Mouse (Mus musculus) adrenal gland, adult 10 weeks (tissue): ENCODE data around the gene Krtap2-4. TPM values are rescaled to one million over a fixed set of nuclear protein-coding genes. Genes with fewer than 3 reads are reported as not detected.

Source experiments
- polyA plus RNA-seq: library from polyadenylated mRNA; stranded (reverse); fragments of 350-450 nt; fragmentation: Illumina TruSeq; extraction: RNeasy Lipid Tissue Mini Kit (QIAGEN cat#74804); gene quantifications from one replicate; pipeline ENCODE4 v1.2.3, GENCODE M21; 2014; ENCODE audit warnings: low read depth, low replicate concordance

Gene Krtap2-4
- polyA plus RNA-seq: not detected

DNA sequence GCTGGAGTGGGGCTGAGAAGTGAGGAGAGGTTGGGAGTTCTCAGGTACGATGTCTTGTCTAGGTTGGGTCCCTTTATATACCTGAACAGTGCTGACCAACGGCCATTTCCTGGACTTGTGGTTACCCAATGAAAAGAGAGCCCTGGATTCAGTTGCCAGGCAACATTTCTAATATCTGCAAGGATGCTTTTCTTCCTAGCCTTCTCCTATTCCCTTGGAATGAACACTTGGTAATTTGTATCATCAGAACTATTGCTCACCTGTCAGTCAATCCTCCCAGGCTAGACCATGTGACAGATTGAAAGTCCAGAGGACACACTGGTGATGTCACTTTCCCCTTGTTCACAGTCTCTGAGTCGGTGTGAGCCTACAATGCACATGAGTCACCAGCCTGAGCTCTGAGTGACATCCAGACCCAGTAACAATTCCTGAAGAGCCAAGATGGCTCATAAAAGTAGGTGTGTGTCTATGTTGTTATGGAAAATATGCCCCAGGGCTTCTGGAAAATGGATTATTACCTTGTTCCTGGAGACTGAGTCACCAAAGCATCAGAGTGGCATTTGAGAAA lies at the start of gene Krtap2-4:
Gene Krtap2-4 (minus strand): TSS at position 51 of the 568 bp plus-strand sequence.

DNA sequence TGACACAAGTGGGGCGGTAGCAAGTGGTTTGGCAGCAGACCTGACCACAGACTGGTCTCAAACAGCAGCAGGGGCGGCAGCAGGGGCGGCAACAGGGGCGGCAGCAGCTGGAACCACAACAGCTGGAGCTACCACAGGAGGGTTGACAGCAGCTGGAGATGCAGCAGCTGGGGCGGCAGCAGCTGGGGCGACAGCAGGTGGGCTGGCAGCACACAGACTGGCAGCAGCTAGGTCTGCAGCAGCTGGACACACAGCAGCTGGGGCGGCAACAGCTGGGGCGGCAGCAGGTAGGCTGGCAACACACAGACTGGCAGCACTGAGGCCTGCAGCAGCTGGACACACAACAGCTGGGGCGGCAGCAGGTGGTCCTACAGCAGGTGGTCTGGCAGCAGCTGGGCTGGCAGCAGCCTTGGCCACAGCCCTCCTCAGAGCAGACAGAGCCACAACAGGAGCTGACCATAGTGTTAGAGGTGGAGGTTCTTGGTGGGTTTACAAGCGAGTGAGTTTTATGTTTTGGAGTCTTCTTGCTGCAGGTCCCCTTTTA lies 43.9 kb upstream of the Krtap2-4 start, which contains the start of gene Gm11563:
Gene Gm11563 (minus strand): TSS at position 494 of the 544 bp plus-strand sequence.

DNA sequence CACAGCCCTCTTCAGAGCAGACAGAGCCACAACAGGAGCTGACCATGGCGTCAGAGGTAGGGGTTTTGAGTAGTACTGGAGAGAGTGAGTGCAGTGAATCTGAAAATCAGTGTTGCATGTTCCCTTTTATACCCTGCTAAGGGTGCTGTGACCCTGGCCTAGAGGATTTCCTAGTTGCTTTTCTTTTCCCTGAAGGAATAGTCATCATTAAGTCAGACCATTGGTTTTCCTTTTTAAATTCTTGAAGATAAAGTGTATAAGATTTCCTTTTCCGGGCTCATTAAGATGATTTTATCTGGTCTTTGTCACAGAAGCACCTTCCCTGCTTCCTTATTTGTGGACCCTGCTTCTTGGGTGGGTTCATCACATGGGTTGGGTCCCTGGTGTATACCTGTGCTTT lies 35.5 kb upstream of the Krtap2-4 start, which contains the start of gene Gm11555:
Gene Gm11555 (minus strand): TSS at position 101 of the 400 bp plus-strand sequence.

DNA sequence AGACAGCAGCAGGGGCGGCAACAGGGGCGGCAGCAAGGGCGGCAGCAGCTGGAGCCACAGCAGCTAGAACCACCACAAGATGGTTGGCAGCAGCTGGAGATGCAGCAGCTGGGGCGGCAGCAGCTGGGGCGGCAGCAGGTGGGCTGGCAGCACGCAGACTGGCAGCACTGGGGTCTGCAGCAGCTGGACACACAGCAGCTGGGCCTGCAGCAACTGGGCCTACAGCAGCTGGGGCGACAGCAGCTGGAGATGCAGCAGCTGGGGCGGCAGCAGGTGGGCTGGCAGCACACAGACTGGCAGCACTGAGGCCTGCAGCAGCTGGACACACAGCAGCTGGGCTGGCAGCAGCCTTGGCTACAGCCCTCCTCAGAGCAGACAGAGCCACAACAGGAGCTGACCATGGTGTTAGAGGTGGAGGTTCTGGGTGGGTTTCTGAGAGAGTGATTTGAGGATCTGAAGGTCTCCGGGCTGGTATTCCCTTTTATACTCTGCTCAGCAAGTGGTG lies 29.0 kb upstream of the Krtap2-4 start, which contains the start of gene Krtap4-7:
Gene Krtap4-7 (minus strand): TSS at position 455 of the 505 bp plus-strand sequence.

DNA sequence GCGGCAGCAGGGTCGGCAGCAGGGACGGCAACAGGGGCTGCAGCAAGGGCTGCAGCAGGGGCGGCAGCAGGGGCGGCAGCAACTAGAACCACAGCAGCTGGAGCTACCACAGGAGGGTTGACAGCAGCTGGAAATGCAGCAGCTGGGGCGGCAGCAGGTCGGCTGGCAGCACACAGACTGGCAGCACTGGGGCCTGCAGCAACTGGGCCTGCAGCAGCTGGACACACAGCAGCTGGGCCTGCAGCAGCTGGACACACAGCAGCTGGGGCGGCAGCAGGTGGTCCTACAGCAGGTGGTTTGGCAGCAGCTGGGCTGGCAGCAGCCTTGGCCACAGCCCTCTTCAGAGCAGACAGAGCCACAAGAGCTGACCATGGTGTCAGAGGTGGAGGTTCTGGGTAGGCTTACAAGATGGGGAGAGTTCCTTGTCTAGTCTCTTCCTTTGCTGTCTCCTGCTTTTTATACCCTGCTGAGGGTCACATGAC lies 20.0 kb upstream of the Krtap2-4 start, which contains the start of gene Krtap4-2:
Gene Krtap4-2 (minus strand): TSS at position 432 of the 482 bp plus-strand sequence.

DNA sequence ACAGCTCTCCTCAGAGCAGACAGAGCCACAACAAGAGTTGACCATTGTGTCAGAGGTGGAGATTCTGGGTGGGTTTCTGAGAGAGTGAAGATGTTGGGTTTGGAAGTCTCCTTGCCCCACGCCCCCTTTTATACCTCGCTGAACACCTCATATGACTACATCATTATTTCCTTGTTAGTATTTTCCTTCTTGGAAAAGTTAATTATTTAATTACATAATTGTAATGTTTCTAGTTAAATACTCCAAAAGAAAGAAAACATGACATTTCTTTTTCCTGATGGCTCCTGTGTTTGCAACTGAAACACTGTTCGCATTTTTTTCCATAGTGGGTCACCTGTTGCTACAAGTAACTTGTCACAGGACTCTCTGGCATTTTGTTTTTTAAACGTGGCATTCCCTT lies 13.5 kb upstream of the Krtap2-4 start, which contains the start of gene Krtap4-1:
Gene Krtap4-1 (minus strand): TSS at position 101 of the 400 bp plus-strand sequence.

DNA sequence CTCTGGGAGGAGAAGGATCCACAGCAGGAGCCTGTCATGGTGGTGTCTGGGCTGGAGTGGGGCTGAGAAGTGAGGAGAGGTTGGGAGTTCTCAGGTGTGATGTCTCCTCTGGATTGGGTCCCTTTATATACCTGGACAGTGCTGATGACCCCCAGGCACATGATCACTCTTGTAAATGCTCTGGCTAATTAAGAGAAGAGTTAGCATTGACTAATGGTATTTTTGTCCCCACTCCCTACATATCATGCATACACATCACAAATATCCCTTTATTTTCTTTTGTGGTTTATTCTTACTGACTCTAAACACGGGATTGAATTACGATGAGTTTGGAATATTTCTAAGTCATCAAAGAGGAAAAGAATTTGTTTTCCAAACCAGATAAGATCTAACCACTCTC lies 5.7 kb upstream of the Krtap2-4 start, which contains the start of gene Gm11562:
Gene Gm11562 (minus strand): TSS at position 101 of the 400 bp plus-strand sequence.

DNA sequence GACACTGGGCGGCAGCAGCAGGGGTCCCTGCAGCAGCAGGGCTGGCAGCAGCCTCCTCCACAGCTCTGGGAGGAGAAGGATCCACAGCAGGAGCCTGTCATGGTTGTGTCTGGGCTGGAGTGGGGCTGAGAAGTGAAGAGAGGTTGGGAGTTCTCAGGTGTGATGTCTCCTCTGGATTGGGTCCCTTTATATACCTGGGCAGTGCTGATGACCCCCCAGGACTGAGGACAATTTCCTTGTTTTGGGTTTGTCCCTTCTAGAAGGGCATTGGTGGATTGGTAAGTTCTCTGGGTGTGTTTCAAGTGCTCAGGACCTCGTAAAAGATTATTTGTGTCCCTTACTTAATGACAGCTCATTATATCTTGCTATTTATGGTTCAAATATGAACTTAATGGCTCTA lies 4.6 kb downstream of the Krtap2-4 start, which contains the start of gene Gm11937:
Gene Gm11937 (minus strand): TSS at position 101 of the 400 bp plus-strand sequence.

DNA sequence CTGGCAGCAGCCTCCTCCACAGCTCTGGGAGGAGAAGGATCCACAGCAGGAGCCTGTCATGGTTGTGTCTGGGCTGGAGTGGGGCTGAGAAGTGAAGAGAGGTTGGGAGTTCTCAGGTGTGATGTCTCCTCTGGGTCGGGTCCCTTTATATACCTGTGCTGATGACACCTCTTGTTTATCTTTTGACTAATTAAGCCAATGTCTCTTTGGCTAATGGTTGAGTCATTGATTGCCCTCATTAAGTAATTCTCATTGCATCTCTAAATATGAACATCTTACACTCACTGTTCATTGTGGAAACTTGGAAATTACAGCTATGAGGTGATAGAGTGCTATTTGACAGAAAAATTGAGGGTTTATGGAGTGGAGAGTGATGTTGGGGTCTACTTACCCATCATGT lies 11.4 kb downstream of the Krtap2-4 start, which contains the start of gene Gm11938:
Gene Gm11938 (minus strand): TSS at position 101 of the 400 bp plus-strand sequence.

DNA sequence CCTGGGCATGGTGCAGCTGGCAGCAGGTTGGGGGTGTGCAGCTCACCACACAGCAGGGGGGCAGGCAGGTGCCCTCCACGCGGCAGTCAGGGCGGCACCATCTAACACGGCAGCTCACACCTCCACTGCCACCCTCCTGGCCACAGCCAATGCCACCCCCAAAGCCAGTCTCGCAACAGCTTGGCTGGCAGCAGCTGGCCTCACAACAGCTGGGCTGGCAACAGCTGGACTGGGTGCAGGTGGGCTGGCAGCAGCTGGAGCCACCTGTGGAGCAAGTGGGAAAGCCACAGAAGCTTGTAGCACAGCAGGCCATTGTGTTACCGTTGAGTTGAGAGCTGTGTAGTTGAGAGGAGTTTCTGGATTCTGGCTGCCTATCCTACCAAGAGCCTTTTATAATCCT lies 16.9 kb downstream of the Krtap2-4 start, which contains the start of gene Krtap9-3:
Gene Krtap9-3 (minus strand): TSS at position 364 of the 400 bp plus-strand sequence.

DNA sequence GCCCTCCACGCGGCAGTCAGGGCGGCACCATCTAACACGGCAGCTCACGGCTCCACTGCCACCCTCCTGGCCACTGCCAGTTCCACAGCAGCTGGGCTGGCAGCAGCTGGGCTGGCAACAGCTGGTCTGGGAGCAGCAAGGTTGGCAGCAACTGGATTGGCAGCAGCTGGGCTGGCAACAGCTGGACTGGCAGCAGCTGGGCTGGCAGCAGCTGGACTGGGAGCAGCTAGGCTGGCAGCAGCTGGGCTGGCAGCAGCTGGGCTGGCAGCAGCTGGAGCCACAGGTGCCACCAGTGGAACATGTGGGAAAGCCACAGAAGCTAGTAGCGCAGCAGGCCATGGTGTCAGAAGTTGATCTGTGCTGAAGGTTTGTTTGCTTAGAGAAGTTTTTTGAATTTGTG lies 23.7 kb downstream of the Krtap2-4 start, which contains the start of gene Krtap1-3:
Gene Krtap1-3 (minus strand): TSS at position 359 of the 400 bp plus-strand sequence.

DNA sequence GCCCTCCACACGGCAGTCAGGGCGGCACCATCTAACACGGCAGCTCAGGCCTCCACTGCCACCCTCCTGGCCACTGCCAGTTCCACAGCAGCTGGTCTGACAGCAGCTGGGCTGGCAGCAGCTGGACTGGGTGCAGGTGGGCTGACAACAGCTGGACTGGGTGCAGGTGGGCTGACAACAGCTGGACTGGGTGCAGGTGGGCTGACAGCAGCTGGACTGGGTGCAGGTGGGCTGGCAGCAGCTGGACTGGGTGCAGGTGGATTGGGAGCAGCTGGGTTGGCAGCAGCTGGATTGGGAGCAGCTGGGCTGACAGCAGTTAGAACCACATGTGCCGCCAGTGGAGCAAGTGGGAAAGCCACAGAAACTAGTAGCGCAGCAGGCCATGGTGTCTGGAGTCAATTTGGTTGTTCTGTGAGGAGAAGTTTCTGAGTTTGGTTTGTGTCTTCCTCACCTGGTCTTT lies 31.4 kb downstream of the Krtap2-4 start, which contains the start of gene Krtap1-4:
Gene Krtap1-4 (minus strand): TSS at position 410 of the 460 bp plus-strand sequence.

DNA sequence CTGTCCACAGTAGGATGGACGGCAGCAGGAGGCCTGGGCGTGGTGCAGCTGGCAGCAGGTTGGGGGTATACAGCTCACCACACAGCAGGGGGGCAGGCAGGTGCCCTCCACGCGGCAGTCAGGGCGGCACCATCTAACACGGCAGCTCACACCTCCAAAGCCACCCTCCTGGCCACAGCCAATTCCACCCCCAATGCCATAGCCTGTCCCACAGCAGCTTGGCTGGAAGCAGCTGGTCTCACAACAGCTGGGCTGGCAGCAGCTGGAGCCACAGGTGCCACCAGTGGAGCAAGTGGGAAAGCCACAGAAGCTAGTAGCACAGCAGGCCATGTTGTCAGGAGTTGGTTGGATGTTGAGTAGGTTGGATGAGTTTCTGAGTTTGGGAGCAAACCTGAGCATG lies 34.0 kb downstream of the Krtap2-4 start, which contains the start of gene Krtap1-5:
Gene Krtap1-5 (minus strand): TSS at position 381 of the 400 bp plus-strand sequence.

DNA sequence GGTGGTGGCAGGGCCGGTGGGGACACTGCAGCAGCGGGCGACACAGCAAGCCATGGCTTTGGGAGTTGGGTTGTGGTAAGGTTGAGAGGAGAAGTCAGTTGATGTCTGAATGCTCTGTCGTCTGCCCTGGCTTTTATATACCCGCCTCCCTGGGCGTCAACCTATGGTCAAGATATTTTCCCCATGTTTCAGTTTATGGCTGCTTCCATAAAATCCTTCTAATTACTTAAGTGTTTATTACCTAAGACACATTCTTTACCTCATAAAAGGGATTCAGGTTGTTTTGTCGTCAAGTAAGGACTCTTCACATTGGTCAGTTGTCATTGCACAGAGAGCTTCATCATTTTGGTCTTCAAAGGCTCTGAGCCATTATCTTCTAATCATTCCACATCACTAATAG lies 48.1 kb downstream of the Krtap2-4 start, which contains the start of gene Krtap3-1:
Gene Krtap3-1 (minus strand): TSS at position 101 of the 400 bp plus-strand sequence.

Other genes starting within 250 kb of the Krtap2-4 start
- gene Krt28, start 239.9 kb downstream of the Krtap2-4 start, polyA plus RNA-seq: not detected
- gene Krt10, start 225.5 kb downstream of the Krtap2-4 start, polyA plus RNA-seq: 14.8 TPM
- not detected for gene Krt12, start 192.6 kb downstream of the Krtap2-4 start, polyA plus RNA-seq
- not detected for gene Krt20, start 176.7 kb downstream of the Krtap2-4 start, polyA plus RNA-seq
- not detected for gene Krt23, start 121.7 kb downstream of the Krtap2-4 start, polyA plus RNA-seq
- not detected for gene Krt39, start 93.5 kb downstream of the Krtap2-4 start, polyA plus RNA-seq
- gene Krt40, start 71.7 kb downstream of the Krtap2-4 start, polyA plus RNA-seq: not detected
- not detected for gene Krtap3-3, start 64.0 kb downstream of the Krtap2-4 start, polyA plus RNA-seq
- not detected for gene Krtap3-2, start 58.0 kb downstream of the Krtap2-4 start, polyA plus RNA-seq
- gene Gm11939, start 55.4 kb downstream of the Krtap2-4 start, polyA plus RNA-seq: not detected
- not detected for gene Krtap3-1, start 48.2 kb downstream of the Krtap2-4 start, polyA plus RNA-seq
- gene Krtap1-5, start 33.8 kb downstream of the Krtap2-4 start, polyA plus RNA-seq: not detected
- not detected for gene Krtap1-4, start 31.2 kb downstream of the Krtap2-4 start, polyA plus RNA-seq
- gene Krtap1-3, start 23.5 kb downstream of the Krtap2-4 start, polyA plus RNA-seq: not detected
- gene Krtap9-3, start 16.7 kb downstream of the Krtap2-4 start, polyA plus RNA-seq: not detected
- gene Gm11938, start 11.5 kb downstream of the Krtap2-4 start, polyA plus RNA-seq: not detected
- gene Gm11937, start 4.7 kb downstream of the Krtap2-4 start, polyA plus RNA-seq: not detected
- gene Gm11562, start 5.6 kb upstream of the Krtap2-4 start, polyA plus RNA-seq: not detected
- not detected for gene Krtap4-1, start 13.4 kb upstream of the Krtap2-4 start, polyA plus RNA-seq
- gene Krtap4-2, start 20.2 kb upstream of the Krtap2-4 start, polyA plus RNA-seq: not detected
- not detected for gene Krtap4-7, start 29.2 kb upstream of the Krtap2-4 start, polyA plus RNA-seq
- gene Gm11555, start 35.4 kb upstream of the Krtap2-4 start, polyA plus RNA-seq: not detected
- gene Gm11563, start 44.1 kb upstream of the Krtap2-4 start, polyA plus RNA-seq: not detected
- not detected for gene Krtap4-6, start 51.1 kb upstream of the Krtap2-4 start, polyA plus RNA-seq
- gene Gm14190, start 75.9 kb upstream of the Krtap2-4 start, polyA plus RNA-seq: not detected
- not detected for gene Gm14180, start 119.4 kb upstream of the Krtap2-4 start, polyA plus RNA-seq
- gene Gm11595, start 158.1 kb upstream of the Krtap2-4 start, polyA plus RNA-seq: not detected
- gene Krtap4-8, start 165.9 kb upstream of the Krtap2-4 start, polyA plus RNA-seq: not detected
- gene Krtap4-9, start 170.4 kb upstream of the Krtap2-4 start, polyA plus RNA-seq: not detected
- gene Gm11596, start 178.6 kb upstream of the Krtap2-4 start, polyA plus RNA-seq: not detected
- gene Gm11569, start 184.1 kb upstream of the Krtap2-4 start, polyA plus RNA-seq: not detected
- not detected for gene Gm11554, start 189.6 kb upstream of the Krtap2-4 start, polyA plus RNA-seq
- gene Krtap4-13, start 195.0 kb upstream of the Krtap2-4 start, polyA plus RNA-seq: not detected
- not detected for gene Gm11564, start 200.8 kb upstream of the Krtap2-4 start, polyA plus RNA-seq
- not detected for gene 2300003K06Rik, start 223.2 kb upstream of the Krtap2-4 start, polyA plus RNA-seq
- not detected for gene Krtap4-16, start 236.8 kb upstream of the Krtap2-4 start, polyA plus RNA-seq
- not detected for gene Gm11568, start 243.1 kb upstream of the Krtap2-4 start, polyA plus RNA-seq
- not detected for gene Gm11559, start 249.6 kb upstream of the Krtap2-4 start, polyA plus RNA-seq